Mouse (Mus musculus) activated CD4-positive, CD25-positive, alpha-beta regulatory T cell, adult 9 weeks (primary cell): Measurements from ENCODE around the gene Ctsa. TPM values are rescaled to one million over a fixed set of nuclear protein-coding genes. Genes with fewer than 3 reads are reported as not detected.

Experiments
- polyA plus RNA-seq: library from polyadenylated mRNA; unstranded; fragments of 100-300 nt; shearing (Covaris generic); gene quantifications from one replicate; pipeline ENCODE4 v1.2.1, GENCODE M21; 2017

Ctsa gene
- 202 TPM for polyA plus RNA-seq

GRCm38 (mm10) chr2:164832748-164833301, at the start of gene Ctsa:
TSS of gene Ctsa (plus strand) at chr2:164832873.

GRCm38 (mm10) chr2:164785481-164786387, 46.9 kb upstream of the Ctsa start, which contains the start of gene Snx21:
TSS of gene Snx21 (plus strand) at chr2:164785823.

GRCm38 (mm10) chr2:164804533-164805331, 27.9 kb upstream of the Ctsa start, which contains the start of the genes Acot8 and Zswim3:
TSS of gene Acot8 (minus strand) at chr2:164804882.
TSS of gene Zswim3 (plus strand) at chr2:164805098.

GRCm38 (mm10) chr2:164822636-164823165, 10.0 kb upstream of the Ctsa start, which contains the start of gene Zswim1:
TSS of gene Zswim1 (plus strand) at chr2:164822686.

GRCm38 (mm10) chr2:164828437-164828836, 4.2 kb upstream of the Ctsa start, which contains the start of gene Spata25:
TSS of gene Spata25 (minus strand) at chr2:164828537.

GRCm38 (mm10) chr2:164833314-164833959, 764 bp downstream of the Ctsa start, which contains the start of gene Neurl2:
TSS of gene Neurl2 (minus strand) at chr2:164833456.

GRCm38 (mm10) chr2:164857101-164857821, 24.6 kb downstream of the Ctsa start, which contains the start of gene Pltp:
TSS of gene Pltp (minus strand) at chr2:164857711.

GRCm38 (mm10) chr2:164879228-164879567, 46.5 kb downstream of the Ctsa start, which contains the start of gene Pcif1:
TSS of gene Pcif1 (plus strand) at chr2:164879304.

Other genes with a start within 250 kb of the Ctsa start
- gene Wfdc6a, start 247.4 kb upstream of the Ctsa start, polyA plus RNA-seq = not detected
- gene Eppin, start 239.3 kb upstream of the Ctsa start, polyA plus RNA-seq = not detected
- not detected for gene Wfdc6b, start 219.4 kb upstream of the Ctsa start, polyA plus RNA-seq
- not detected for gene Wfdc8, start 219.2 kb upstream of the Ctsa start, polyA plus RNA-seq
- gene Wfdc16, start 194.1 kb upstream of the Ctsa start, polyA plus RNA-seq = not detected
- not detected for gene Wfdc10, start 176.8 kb upstream of the Ctsa start, polyA plus RNA-seq
- not detected for gene Wfdc9, start 176.3 kb upstream of the Ctsa start, polyA plus RNA-seq
- gene Wfdc11, start 158.8 kb upstream of the Ctsa start, polyA plus RNA-seq = not detected
- gene Wfdc13, start 147.8 kb upstream of the Ctsa start, polyA plus RNA-seq = not detected
- gene Spint4, start 134.4 kb upstream of the Ctsa start, polyA plus RNA-seq = not detected
- gene Spint5, start 117.6 kb upstream of the Ctsa start, polyA plus RNA-seq = not detected
- not detected for gene Wfdc3, start 86.9 kb upstream of the Ctsa start, polyA plus RNA-seq
- 13.0 TPM for gene Dnttip1, start 86.9 kb upstream of the Ctsa start, polyA plus RNA-seq
- gene Ube2c, start 63.0 kb upstream of the Ctsa start, polyA plus RNA-seq = 18.4 TPM
- gene Tnnc2, start 52.9 kb upstream of the Ctsa start, polyA plus RNA-seq = not detected
- 8.1 TPM for gene Snx21, start 47.0 kb upstream of the Ctsa start, polyA plus RNA-seq
- gene Acot8, start 28.0 kb upstream of the Ctsa start, polyA plus RNA-seq = 42.7 TPM
- 9.2 TPM for gene Zswim3, start 27.8 kb upstream of the Ctsa start, polyA plus RNA-seq
- 26.5 TPM for gene Zswim1, start 10.2 kb upstream of the Ctsa start, polyA plus RNA-seq
- 0.60 TPM for gene Spata25, start 4.3 kb upstream of the Ctsa start, polyA plus RNA-seq
- gene Neurl2, start 583 bp downstream of the Ctsa start, polyA plus RNA-seq = 1.9 TPM
- gene Pltp, start 24.8 kb downstream of the Ctsa start, polyA plus RNA-seq = 0.87 TPM
- 123 TPM for gene Pcif1, start 46.4 kb downstream of the Ctsa start, polyA plus RNA-seq
- 45.3 TPM for gene Zfp335, start 78.9 kb downstream of the Ctsa start, polyA plus RNA-seq
- gene Mmp9, start 107.9 kb downstream of the Ctsa start, polyA plus RNA-seq = 13.8 TPM
- gene Slc12a5, start 127.9 kb downstream of the Ctsa start, polyA plus RNA-seq = 0.28 TPM
- 55.5 TPM for gene Ncoa5, start 202.0 kb downstream of the Ctsa start, polyA plus RNA-seq
- 1.4 TPM for gene Cd40, start 222.8 kb downstream of the Ctsa start, polyA plus RNA-seq